Mouse (Mus musculus) liver, embryonic 14.5 days (tissue): ENCODE results near the gene Me3.

Experiments used
- CTCF ChIP-seq: IDR thresholded peaks from 2 replicates; pipeline ENCODE4 v1.5.1; 2016; ENCODE audit warnings: antibody characterized with exemption, low read depth, control low read depth
- EP300 ChIP-seq: IDR thresholded peaks from 2 replicates; pipeline ENCODE4 v1.6.1; 2016; ENCODE audit warnings: antibody characterized with exemption, low read depth

DNA sequence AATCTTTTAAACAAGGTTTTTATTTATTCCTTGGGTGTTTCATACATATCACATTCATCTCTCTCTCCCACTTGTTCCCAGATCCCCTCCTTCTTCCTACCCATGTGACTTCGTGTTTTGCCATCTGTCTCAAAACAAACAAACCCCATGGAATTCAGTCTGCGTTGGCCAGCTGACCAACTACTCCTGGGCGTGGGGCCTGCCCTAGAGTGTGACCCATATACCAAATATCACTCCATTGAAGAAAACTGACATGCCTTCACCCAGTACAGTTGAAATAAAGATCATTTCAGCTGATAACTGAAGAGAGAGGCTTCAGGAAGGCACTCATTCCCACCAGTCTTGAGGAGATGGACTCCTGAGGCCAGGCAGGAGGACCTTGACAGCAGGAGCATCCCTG is 1.4 kb upstream of the Me3 start:
- TF ChIP-seq CTCF (no peak), EP300 (no peak)
